Mouse (Mus musculus): ENCODE measurements around the gene Pla2g1b. TPM values are rescaled to one million over a fixed set of nuclear protein-coding genes. Genes with fewer than 3 reads are reported as not detected.
A peak's percentile ranks its signal among the peaks of the same experiment; 100 is the strongest.
"Not testable (repeated sequence)": the region's sequence is repeated elsewhere in the genome, so short reads cannot be mapped to it uniquely, and the experiment has no call there.

The Pla2g1b gene
- total and polyA plus RNA-seq, 2 experiments from 2014 or later, result not detected

DNA sequence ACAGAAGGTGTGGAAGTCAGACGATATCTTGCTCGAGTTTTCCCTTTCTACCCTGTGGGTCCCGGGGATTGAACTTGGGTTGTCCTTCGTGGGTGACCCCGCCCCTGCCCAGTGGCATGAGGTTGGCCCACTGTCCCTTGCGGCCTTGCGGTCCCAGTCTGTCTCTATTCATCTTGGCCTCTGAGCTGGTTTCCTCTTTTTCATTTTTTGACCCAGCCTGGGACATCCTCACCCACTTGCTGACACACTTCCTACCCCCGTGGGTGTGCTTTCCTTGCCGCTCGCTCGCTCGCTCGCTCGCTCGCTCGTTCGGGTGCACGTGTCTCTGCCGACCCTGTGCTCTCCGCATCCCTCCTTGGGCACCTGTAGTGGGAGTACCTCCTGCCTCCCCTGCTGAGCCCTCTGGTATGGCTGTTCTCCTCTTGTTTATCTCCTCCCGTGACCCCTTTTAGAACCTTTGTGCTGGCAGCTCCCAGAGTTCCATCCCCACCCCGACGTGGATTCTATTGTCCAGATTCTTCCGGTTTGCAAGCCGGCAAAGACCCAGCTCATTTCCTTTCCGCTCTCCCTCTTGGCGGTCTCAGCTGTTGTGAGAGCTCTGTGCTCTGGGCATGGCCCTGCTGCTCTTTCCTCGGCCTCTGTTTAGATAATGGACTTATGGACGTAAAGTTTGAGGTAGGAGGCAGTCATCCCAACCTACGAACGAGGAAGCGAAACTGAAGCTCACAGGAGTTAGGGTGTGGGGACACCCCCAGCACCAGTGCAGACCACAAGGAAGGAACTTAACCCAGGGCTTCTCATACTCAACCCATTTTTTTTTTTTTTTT is 50.2 kb downstream of the Pla2g1b start:
- TF ChIP-seq EP300 (IDR thresholded peaks at IDR 0.05; ENCODE audit: low read depth) (no peak), CTCF (IDR thresholded peaks at IDR 0.05; ENCODE audit: low read depth) (no peak)

DNA sequence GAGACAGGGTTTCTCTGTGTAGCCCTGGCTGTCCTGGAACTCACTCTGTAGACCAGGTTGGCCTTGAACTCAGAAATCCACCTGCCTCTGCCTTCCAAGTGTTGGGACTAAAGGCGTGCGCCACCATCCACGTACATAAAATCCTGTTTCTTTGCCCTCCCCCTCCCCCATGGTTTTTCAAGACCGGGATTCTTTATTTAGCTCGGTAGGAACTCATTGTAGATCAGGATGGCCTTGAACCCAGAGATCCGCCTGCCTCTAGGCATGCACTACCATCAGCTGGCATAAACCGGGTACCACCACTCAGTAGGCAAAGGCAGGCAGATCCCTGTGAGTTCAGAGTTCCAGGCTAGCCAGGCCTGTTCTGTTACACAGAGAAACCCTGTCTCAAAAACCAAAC is 50.8 kb downstream of the Pla2g1b start:
- peak overlapping the region; percentile 89 for H3K27ac ChIP-seq (ENCODE audit: low read depth)
- 75% methylated on average over 7 of the region's 7 CpGs for WGBS
- no peak overlapping the region for H3K4me3 ChIP-seq (ENCODE audit: low read depth, low read length)
- H3K9ac ChIP-seq (replicated peaks; ENCODE audit: low read depth, low read length), result no peak overlapping the region
- no peak for DNase-seq (ENCODE audit: low spot score)
- no peaks in the 10 kb centered on the region; the same call in 1 of the 2 replicates for H3K36me3 ChIP-seq (replicated peaks; ENCODE audit: control insufficient read depth, insufficient read depth, low read length)
- ATAC-seq (ENCODE audit: insufficient read depth, low read depth), result no peak
- TF ChIP-seq EP300 (IDR thresholded peaks at IDR 0.05; ENCODE audit: low read depth), result no peak
- TF ChIP-seq CTCF (IDR thresholded peaks at IDR 0.05; ENCODE audit: low read depth), result no peak
- H3K9me3 ChIP-seq (replicated peaks; ENCODE audit: control insufficient read depth, low read length), result no peaks in the 10 kb centered on the region
- peaks cover 26% of the 10 kb centered on the region for H3K4me1 ChIP-seq (ENCODE audit: control insufficient read depth, insufficient read depth)
- no peak overlapping the region for H3K4me2 ChIP-seq (ENCODE audit: low read depth, low read length)
- no peaks in the 10 kb centered on the region for H3K27me3 ChIP-seq (ENCODE audit: control insufficient read depth, insufficient read depth, low read length)

More for the DNA sequence above, 50.2 kb downstream of the Pla2g1b start:
- H3K9me3 ChIP-seq (replicated peaks; ENCODE audit: control insufficient read depth, low read length), result no peaks in the 10 kb centered on the region
- H3K4me2 ChIP-seq (ENCODE audit: low read depth, low read length), result peak overlapping the region; percentile 22
- DNase-seq (ENCODE audit: low spot score), result peak; percentile 84
- H3K36me3 ChIP-seq (replicated peaks; ENCODE audit: control insufficient read depth, insufficient read depth, low read length), result no peaks in the 10 kb centered on the region; the same call in 1 of the 2 replicates
- H3K9ac ChIP-seq (replicated peaks; ENCODE audit: low read depth, low read length), result no peak overlapping the region
- peaks cover 24% of the 10 kb centered on the region for H3K4me1 ChIP-seq (ENCODE audit: control insufficient read depth, insufficient read depth)
- H3K27ac ChIP-seq (ENCODE audit: low read depth), result peak overlapping the region; percentile 89
- no peak overlapping the region for H3K4me3 ChIP-seq (ENCODE audit: low read depth, low read length)
- 51% methylated on average over 32 of the region's 32 CpGs for WGBS
- no peaks in the 10 kb centered on the region for H3K27me3 ChIP-seq (ENCODE audit: control insufficient read depth, insufficient read depth, low read length)
- ATAC-seq (ENCODE audit: insufficient read depth, low read depth), result peak; percentile 59

DNA sequence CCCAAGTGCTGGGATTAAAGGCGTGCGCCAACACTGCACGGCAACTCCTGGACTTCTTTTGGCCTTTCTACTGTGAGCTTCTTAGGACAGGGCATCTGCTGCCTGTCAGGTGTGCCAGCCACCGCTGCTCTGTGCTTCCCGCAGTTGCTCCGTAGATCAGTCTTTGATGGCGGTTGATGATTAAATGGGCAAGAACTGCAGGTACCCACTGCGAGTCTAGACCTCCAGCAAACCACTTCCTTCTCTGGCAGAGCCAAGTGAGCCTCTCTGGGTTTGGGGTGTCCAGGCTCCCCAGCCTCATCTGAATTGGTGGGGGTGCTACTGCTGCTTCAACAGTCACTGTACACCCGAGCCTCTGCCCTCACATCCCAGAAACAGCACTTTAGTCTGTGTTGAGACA is 51.4 kb downstream of the Pla2g1b start:
- no peak for DNase-seq (ENCODE audit: low spot score)

DNA sequence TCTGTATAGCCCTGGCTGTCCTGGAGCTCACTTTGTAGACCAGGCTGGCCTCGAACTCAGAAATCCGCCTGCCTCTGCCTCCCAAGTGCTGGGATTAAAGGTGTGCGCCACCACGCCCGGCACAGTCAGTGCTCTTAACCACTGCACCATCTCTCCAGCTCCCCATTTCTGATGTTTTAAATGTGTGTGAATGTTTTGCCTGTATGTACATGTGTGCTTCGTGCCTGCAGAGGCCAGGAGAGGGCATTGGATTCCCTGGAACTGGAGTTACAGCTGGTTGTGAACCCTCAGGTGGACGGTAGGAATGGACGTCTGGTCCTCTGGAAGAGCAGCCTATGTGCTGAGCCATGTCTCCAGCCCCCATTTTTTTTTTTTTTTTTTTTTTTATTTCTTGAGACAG is 52.2 kb downstream of the Pla2g1b start:
- WGBS, result 98% methylated on average over 7 of the region's 8 CpGs
- not testable (repeated sequence) for H3K4me2 ChIP-seq (ENCODE audit: low read depth, low read length); ATAC-seq (ENCODE audit: insufficient read depth, low read depth); H3K9ac ChIP-seq (replicated peaks; ENCODE audit: low read depth, low read length); H3K27me3 ChIP-seq (ENCODE audit: control insufficient read depth, insufficient read depth, low read length); H3K27ac ChIP-seq (ENCODE audit: low read depth); H3K36me3 ChIP-seq (replicated peaks; ENCODE audit: control insufficient read depth, insufficient read depth, low read length); DNase-seq (ENCODE audit: low spot score); H3K9me3 ChIP-seq (replicated peaks; ENCODE audit: control insufficient read depth, low read length); H3K4me3 ChIP-seq (ENCODE audit: low read depth, low read length)
- H3K4me1 ChIP-seq (ENCODE audit: control insufficient read depth, insufficient read depth), result peaks cover 38% of the 10 kb centered on the region

More for the DNA sequence above, 51.4 kb downstream of the Pla2g1b start:
- Histone ChIP-seq H3K27me3 (ENCODE audit: control insufficient read depth, insufficient read depth, low read length) (no peaks in the 10 kb centered on the region), H3K27ac (ENCODE audit: low read depth) (peak overlapping the region; percentile 89), H3K36me3 (replicated peaks; ENCODE audit: control insufficient read depth, insufficient read depth, low read length) (no peaks in the 10 kb centered on the region; the same call in 1 of the 2 replicates), H3K9ac (replicated peaks; ENCODE audit: low read depth, low read length) (no peak overlapping the region), H3K4me3 (ENCODE audit: low read depth, low read length) (no peak overlapping the region), H3K4me2 (ENCODE audit: low read depth, low read length) (no peak overlapping the region), H3K4me1 (ENCODE audit: control insufficient read depth, insufficient read depth) (peaks cover 32% of the 10 kb centered on the region), H3K9me3 (replicated peaks; ENCODE audit: control insufficient read depth, low read length) (no peaks in the 10 kb centered on the region)
- TF ChIP-seq CTCF (IDR thresholded peaks at IDR 0.05; ENCODE audit: low read depth) (no peak), EP300 (IDR thresholded peaks at IDR 0.05; ENCODE audit: low read depth) (no peak)
- no peak for ATAC-seq (ENCODE audit: insufficient read depth, low read depth)
- WGBS, result 91% methylated on average over 9 of the region's 9 CpGs

DNA sequence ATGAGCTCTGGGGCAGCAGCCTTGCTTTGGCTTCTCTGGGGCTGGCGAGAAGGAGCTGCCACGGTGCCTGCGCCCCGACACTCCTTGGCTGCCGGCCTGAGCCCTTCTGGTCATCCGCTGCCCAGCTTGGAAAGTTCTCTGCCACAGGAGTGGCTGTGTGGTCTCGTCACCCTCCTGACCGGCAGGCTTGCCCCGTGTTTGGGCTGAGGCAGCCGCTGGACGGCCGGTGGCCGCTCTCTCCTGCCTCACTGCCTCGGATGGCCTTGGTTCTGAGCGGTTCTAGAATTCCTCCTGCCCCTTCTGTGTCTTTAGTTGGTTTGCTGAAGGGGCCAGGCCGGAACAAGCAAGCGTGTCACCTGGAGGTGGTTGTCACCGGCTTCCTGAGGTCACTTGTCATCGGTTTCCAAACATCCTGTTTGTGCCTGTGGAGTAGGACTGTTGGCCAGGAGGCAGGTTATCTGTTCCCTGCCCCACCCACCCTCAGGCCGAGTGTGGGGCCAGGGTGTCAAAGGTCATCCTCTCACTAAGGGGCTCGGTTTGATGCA is 54.3 kb downstream of the Pla2g1b start:
- Histone ChIP-seq H3K27me3 (ENCODE audit: control insufficient read depth, insufficient read depth, low read length) (no peaks in the 10 kb centered on the region), H3K9ac (replicated peaks; ENCODE audit: low read depth, low read length) (peak overlapping the region; percentile 35), H3K4me1 (ENCODE audit: control insufficient read depth, insufficient read depth) (peaks cover 37% of the 10 kb centered on the region), H3K9me3 (replicated peaks; ENCODE audit: control insufficient read depth, low read length) (no peaks in the 10 kb centered on the region), H3K4me2 (ENCODE audit: low read depth, low read length) (peak overlapping the region; percentile 28), H3K4me3 (ENCODE audit: low read depth, low read length) (no peak overlapping the region), H3K27ac (ENCODE audit: low read depth) (peak overlapping the region; percentile 82), H3K36me3 (replicated peaks; ENCODE audit: control insufficient read depth, insufficient read depth, low read length) (no peaks in the 10 kb centered on the region)
- ATAC-seq (ENCODE audit: insufficient read depth, low read depth) (no peak), DNase-seq (ENCODE audit: low spot score) (peak; percentile 4)
- TF ChIP-seq CTCF (IDR thresholded peaks at IDR 0.05; ENCODE audit: low read depth) (no peak), EP300 (IDR thresholded peaks at IDR 0.05; ENCODE audit: low read depth) (no peak)
- 54% methylated on average over 21 of the region's 21 CpGs for WGBS

All from heart, postnatal 0 days (tissue).